8 mouse cellular contexts compared by ENCODE assay signal in the genomic region with DNA sequence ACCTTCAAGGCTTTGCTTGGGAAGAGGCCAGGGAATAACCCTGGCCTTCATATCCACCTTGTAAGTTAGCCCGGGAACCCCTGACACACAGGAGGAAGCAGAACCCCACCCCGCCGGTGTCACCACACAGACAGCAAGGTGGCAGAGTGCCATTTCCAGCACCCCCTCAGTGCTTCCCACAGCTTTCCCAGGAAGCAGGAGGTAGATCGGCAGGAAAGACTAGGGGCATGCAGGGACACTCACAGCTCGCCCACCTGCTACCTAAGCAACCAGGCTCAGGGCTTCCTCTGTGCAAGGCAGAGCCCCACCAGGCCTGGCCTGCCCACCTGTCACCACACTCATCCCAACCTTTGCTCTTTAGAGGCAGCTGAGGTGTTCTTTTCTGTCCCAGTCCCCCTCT. TPM values are rescaled to one million over a fixed set of nuclear protein-coding genes. Genes with fewer than 3 reads are reported as not detected.
A peak's percentile ranks its signal among the peaks of the same experiment; 100 is the strongest.
DNase-seq lines count a peak whose midpoint lies in the region; ATAC-seq and TF ChIP-seq lines count a peak whose summit lies in the region.

No protein-coding gene starts in this region.

- WGBS in kidney, embryonic 14.5 days, result 71% methylated on average over 5 of the region's 5 CpGs
- WGBS in hindbrain, embryonic 10.5 days, result 66% methylated on average over 5 of the region's 5 CpGs
- WGBS in limb, embryonic 11.5 days, result 72% methylated on average over 5 of the region's 5 CpGs
- 52% methylated on average over 5 of the region's 5 CpGs for WGBS in small intestine, adult 2 months

- H3K27ac ChIP-seq in kidney, embryonic 14.5 days (ENCODE audit: low read depth, low read length), result no peak overlapping the region
- H3K27ac ChIP-seq in hindbrain, embryonic 10.5 days, result peak overlapping the region; percentile 97
- no peak overlapping the region for H3K27ac ChIP-seq in limb, embryonic 11.5 days (replicated peaks; ENCODE audit: low read depth, low read length)
- no peak overlapping the region for H3K27ac ChIP-seq in small intestine, adult 2 months (ENCODE audit: insufficient read depth, low read depth, low read length)

- H3K36me3 ChIP-seq in kidney, embryonic 14.5 days (ENCODE audit: control insufficient read depth, insufficient read depth, low read length), result peaks cover 17% of the 10 kb centered on the region; the same call in 1 of the 2 replicates
- H3K36me3 ChIP-seq in hindbrain, embryonic 10.5 days, result peaks cover 56% of the 10 kb centered on the region
- H3K36me3 ChIP-seq in limb, embryonic 11.5 days (ENCODE audit: control insufficient read depth, insufficient read depth, low read length), result no peaks in the 10 kb centered on the region; the same call in 1 of the 2 replicates
- peaks cover 12% of the 10 kb centered on the region; the same call in 1 of the 2 replicates for H3K36me3 ChIP-seq in small intestine, adult 2 months (ENCODE audit: control insufficient read depth, insufficient read depth, low read length)

- H3K27me3 ChIP-seq in kidney, embryonic 14.5 days (ENCODE audit: control insufficient read depth, insufficient read depth, low read length), result no peaks in the 10 kb centered on the region
- no peaks in the 10 kb centered on the region for H3K27me3 ChIP-seq in hindbrain, embryonic 10.5 days (ENCODE audit: insufficient read depth, poor library complexity, severe bottlenecking)
- H3K27me3 ChIP-seq in limb, embryonic 11.5 days (ENCODE audit: control insufficient read depth, insufficient read depth, low read length), result no peaks in the 10 kb centered on the region
- H3K27me3 ChIP-seq in small intestine, adult 2 months (ENCODE audit: control insufficient read depth, insufficient read depth, low read length), result no peaks in the 10 kb centered on the region

- H3K4me3 ChIP-seq in kidney, embryonic 14.5 days (ENCODE audit: low read length), result peak overlapping the region; percentile 55; the same call in 1 of the 2 replicates
- H3K4me3 ChIP-seq in hindbrain, embryonic 10.5 days, result peak overlapping the region; percentile 79
- no peak overlapping the region for H3K4me3 ChIP-seq in limb, embryonic 11.5 days (ENCODE audit: low read depth, low read length)
- peak overlapping the region; percentile 84 for H3K4me3 ChIP-seq in small intestine, adult 2 months (ENCODE audit: low read depth, low read length)

- ATAC-seq in kidney, embryonic 14.5 days (ENCODE audit: low FRiP score, low TSS enrichment), result no peak
- ATAC-seq in limb, embryonic 11.5 days (ENCODE audit: insufficient number of reproducible peaks, low FRiP score, low TSS enrichment, low read depth), result no peak

- no peak for TF ChIP-seq CTCF in small intestine, adult 2 months (IDR thresholded peaks at IDR 0.05; ENCODE audit: extremely low read depth, insufficient read length, insufficient replicate concordance, low read depth, low read length)

- no peak for TF ChIP-seq POLR2A in small intestine, adult 2 months (IDR thresholded peaks at IDR 0.05; ENCODE audit: low read depth, low read length)

- DNase-seq in kidney, adult 8-10 months, result no peak
- peak; percentile 69 to 75 for DNase-seq in cerebellum, postnatal 14 days
- DNase-seq in hindbrain, embryonic 10.5 days (ENCODE audit: low spot score), result no peak
- no peak for DNase-seq in limb, embryonic 11.5 days (ENCODE audit: low spot score)
- DNase-seq in c-Kit-positive CD71-positive TER-119-positive erythroid progenitor cells, embryonic 14.5 days (ENCODE audit: low spot score), result no peak
- DNase-seq in MN1 (ENCODE audit: low spot score), result no peak

- peaks cover 62% of the 10 kb centered on the region for H3K4me1 ChIP-seq in kidney, embryonic 14.5 days (ENCODE audit: control insufficient read depth, insufficient read depth, low read length)
- H3K4me1 ChIP-seq in hindbrain, embryonic 10.5 days (replicated peaks), result peaks cover 97% of the 10 kb centered on the region
- H3K4me1 ChIP-seq in limb, embryonic 11.5 days (ENCODE audit: control insufficient read depth, insufficient read depth, low read length), result peaks cover 27% of the 10 kb centered on the region
- H3K4me1 ChIP-seq in small intestine, adult 2 months (ENCODE audit: control insufficient read depth, insufficient read depth, insufficient read length, low read length), result peaks cover 41% of the 10 kb centered on the region

- peak overlapping the region; percentile 70 for H3K4me2 ChIP-seq in kidney, embryonic 14.5 days (replicated peaks; ENCODE audit: low read depth, low read length)
- H3K4me2 ChIP-seq in limb, embryonic 11.5 days (ENCODE audit: low read depth, severe bottlenecking), result peak overlapping the region; percentile 10; the same call in 1 of the 2 replicates

- no peaks in the 10 kb centered on the region for H3K9me3 ChIP-seq in kidney, embryonic 14.5 days (ENCODE audit: control insufficient read depth, low read length)
- H3K9me3 ChIP-seq in hindbrain, embryonic 10.5 days, result no peaks in the 10 kb centered on the region
- H3K9me3 ChIP-seq in limb, embryonic 11.5 days (ENCODE audit: control insufficient read depth, low read length), result no peaks in the 10 kb centered on the region

- H3K9ac ChIP-seq in kidney, embryonic 14.5 days (ENCODE audit: low read depth, low read length), result no peak overlapping the region; the same call in 1 of the 2 replicates
- no peak overlapping the region for H3K9ac ChIP-seq in limb, embryonic 11.5 days (ENCODE audit: low read length)

RNA-seq across cellular contexts. Expression of a gene that starts 19.1 kb away (rescaled TPM):
- polyA plus RNA-seq in kidney, embryonic 14.5 days (2014; fragmentation: Nextera tagmentation; extraction: Ambion mirVana), result 48.6 and 54.9 TPM in 2 replicates
- polyA plus RNA-seq in hindbrain, embryonic 10.5 days (2016; fragmentation: Nextera tagmentation; extraction: Ambion mirVana), result 51.1 and 56.5 TPM in 2 replicates
- polyA plus RNA-seq in limb, embryonic 11.5 days (2014; fragmentation: Nextera tagmentation; extraction: Ambion mirVana), result 32.5 and 35.8 TPM in 2 replicates
- 9.0 and 15.4 TPM in 2 replicates for polyA plus RNA-seq in small intestine, adult 2 months (2012; rRNA removed)

Comparison
In these comparisons a context has a peak if more than half of its experiments do, and no peak if none do; other contexts are left out.
1. DNase-seq: peak in cerebellum, postnatal 14 days (2 of 2); none in kidney, adult 8-10 months (0 of 2), hindbrain, embryonic 10.5 days (single experiment), limb, embryonic 11.5 days (single experiment), c-Kit-positive CD71-positive TER-119-positive erythroid progenitor cells, embryonic 14.5 days (single experiment) and MN1 (single experiment).